Mouse (Mus musculus) heart, adult 2 months (tissue): ENCODE results near the gene Frrs1l.

Experiments used
- CTCF ChIP-seq: fragments of 200-600 bp; IDR thresholded peaks from 2 replicates; pipeline ENCODE4 v1.8.1; 2022; ENCODE audit warnings: antibody characterized with exemption, mild to moderate bottlenecking, moderate library complexity
- POLR2A ChIP-seq: fragments of 200-500 bp; IDR thresholded peaks from 2 replicates; pipeline ENCODE4 v1.6.1; 2011; ENCODE audit warnings: mild to moderate bottlenecking, low read depth, low read length, control low read depth; ENCODE audit not compliant: insufficient read depth

- TF ChIP-seq CTCF (no peak), POLR2A (no peak)
Observed at GRCm38 (mm10) chr4:56922229-56922628, 68.0 kb downstream of the Frrs1l start.
